Mouse (Mus musculus) lung, embryonic 15.5 days (tissue): ENCODE results near the gene Rpl11. TPM values are rescaled to one million over a fixed set of nuclear protein-coding genes. Genes with fewer than 3 reads are reported as not detected.

Source experiments
- ATAC-seq: fragments of 200-750 bp; cut with Nextera tagmentation; 2 replicates; pipeline ENCODE4 v1.8.0; 2017; ENCODE audit warnings: moderate number of reproducible peaks, borderline replicate concordance; ENCODE audit not compliant: low FRiP score, low TSS enrichment; ENCODE audit errors: extremely low read depth
- H3K27ac ChIP-seq: fragments of 300-500 bp; sonication (generic); 2 replicates; pipeline ENCODE4 v1.5.1; 2015; ENCODE audit warnings: moderate library complexity, mild to moderate bottlenecking, inconsistent platforms
- H3K27me3 ChIP-seq: fragments of 300-500 bp; sonication (generic); 2 replicates; pipeline ENCODE4 v1.6.1; 2015; ENCODE audit warnings: inconsistent platforms
- H3K36me3 ChIP-seq: fragments of 300-500 bp; sonication (generic); 2 replicates; pipeline ENCODE4 v1.6.1; 2015; ENCODE audit warnings: inconsistent platforms
- H3K4me1 ChIP-seq: fragments of 300-500 bp; sonication (generic); 2 replicates; pipeline ENCODE4 v1.6.1; 2015; ENCODE audit warnings: inconsistent platforms
- H3K4me2 ChIP-seq: fragments of 300-500 bp; sonication (generic); 2 replicates; pipeline ENCODE4 v1.6.1; 2015; ENCODE audit warnings: inconsistent platforms, mild to moderate bottlenecking, moderate library complexity
- H3K4me3 ChIP-seq: fragments of 300-500 bp; sonication (generic); 2 replicates; pipeline ENCODE4 v1.5.1; 2015; ENCODE audit warnings: mild to moderate bottlenecking, inconsistent platforms
- H3K9ac ChIP-seq: fragments of 300-500 bp; sonication (generic); 2 replicates; pipeline ENCODE4 v1.6.1; 2015; ENCODE audit warnings: inconsistent platforms
- H3K9me3 ChIP-seq: fragments of 300-500 bp; sonication (generic); 2 replicates; pipeline ENCODE4 v1.6.1; 2016; ENCODE audit warnings: inconsistent platforms
- WGBS: fragments of 180-500 bp; shearing (Covaris S2); methylation state at CpG from one replicate; pipeline ENCODE4 v1.1.7; 2015; 5-methylcytosine and 5-hydroxymethylcytosine counted together
- polyA plus RNA-seq: library from polyadenylated mRNA; unstranded; fragments of >200 nt; fragmentation: Nextera tagmentation; extraction: Ambion mirVana; gene quantifications from 2 replicates; pipeline ENCODE4 v1.2.1, GENCODE M21; 2015

The Rpl11 gene
- polyA plus RNA-seq, 1 experiment from 2014 or later, result 476 TPM

DNA sequence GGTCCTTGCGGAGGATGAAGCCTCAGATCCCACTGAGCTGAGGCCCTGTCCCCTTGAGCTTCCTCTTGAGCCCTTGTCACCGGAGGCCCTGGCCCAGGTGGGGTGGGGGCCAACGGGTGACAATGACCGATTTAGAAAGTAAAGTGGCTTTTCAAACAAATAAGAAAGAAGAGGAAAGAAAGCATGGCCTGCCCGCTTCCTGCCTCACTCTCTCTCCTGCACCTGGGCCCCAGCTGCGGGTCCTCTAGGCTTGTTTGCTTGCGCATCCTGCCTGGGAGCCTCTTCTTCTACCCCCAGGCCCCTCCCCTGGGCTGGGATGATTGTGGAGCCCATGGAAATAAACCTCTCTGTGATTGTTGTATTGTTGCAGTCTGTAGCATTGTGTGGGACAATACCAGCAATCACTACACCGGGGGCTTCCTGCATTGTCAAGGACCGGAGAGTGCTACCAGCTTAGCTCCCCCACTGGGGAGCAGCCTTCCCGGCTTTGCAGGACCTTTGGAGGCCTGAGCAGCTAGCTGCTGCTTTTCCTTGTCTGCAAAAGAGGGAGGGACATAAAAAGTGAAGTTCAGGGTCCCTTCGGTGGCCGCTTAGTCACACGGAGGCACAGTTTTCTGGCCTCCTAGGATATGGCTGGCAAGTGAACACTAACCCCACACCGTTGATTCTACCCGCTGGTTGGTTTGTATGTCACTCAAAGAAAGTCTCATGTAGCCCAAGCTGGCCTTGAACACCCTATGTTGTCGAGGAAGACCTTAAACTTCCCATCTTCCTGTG is 35.9 kb upstream of the Rpl11 start:
- H3K4me1 ChIP-seq, result no peaks in the 10 kb centered on the region
- H3K9me3 ChIP-seq, result no peaks in the 10 kb centered on the region
- H3K27me3 ChIP-seq, result no peaks in the 10 kb centered on the region
- peak overlapping the region; percentile 57 for H3K27ac ChIP-seq
- H3K4me2 ChIP-seq, result no peak overlapping the region
- 42% methylated on average over 16 of the region's 16 CpGs for WGBS
- no peaks in the 10 kb centered on the region for H3K36me3 ChIP-seq
- H3K4me3 ChIP-seq, result no peak overlapping the region
- peak; percentile 43; the same call in 1 of the 2 replicates for ATAC-seq
- no peak overlapping the region for H3K9ac ChIP-seq

- no peaks in the 10 kb centered on the region for H3K36me3 ChIP-seq
- H3K27me3 ChIP-seq, result no peaks in the 10 kb centered on the region
- no peaks in the 10 kb centered on the region for H3K9me3 ChIP-seq
- 58% methylated on average over 5 of the region's 5 CpGs for WGBS
- no peak overlapping the region for H3K4me2 ChIP-seq
- H3K4me3 ChIP-seq, result no peak overlapping the region
- H3K4me1 ChIP-seq, result no peaks in the 10 kb centered on the region
- H3K9ac ChIP-seq, result no peak overlapping the region
- no peak overlapping the region for H3K27ac ChIP-seq
- no peak for ATAC-seq
These were observed 35.1 kb upstream of the Rpl11 start for GRCm38 (mm10) chr4:136088364-136088763.

DNA sequence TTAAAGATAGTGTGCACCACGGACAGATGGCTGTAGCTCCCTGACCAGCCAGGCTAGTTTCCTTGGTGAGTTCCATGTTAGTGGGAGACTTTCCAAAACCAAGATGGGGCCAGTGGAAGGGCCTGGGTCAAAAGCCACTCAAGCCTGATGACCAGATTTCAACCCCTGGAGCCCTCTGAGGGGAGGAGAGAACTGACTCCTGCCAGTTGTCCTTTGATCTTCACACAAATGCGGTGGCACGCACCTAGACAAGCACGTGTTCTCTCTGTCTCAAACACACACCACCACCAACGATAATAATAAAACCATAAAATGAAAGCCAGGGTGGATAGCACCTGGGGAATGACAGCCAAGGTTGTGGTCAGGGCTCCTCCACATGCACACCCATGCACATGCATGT is 34.0 kb upstream of the Rpl11 start:
- no peak overlapping the region for H3K27ac ChIP-seq
- 82% methylated on average over 5 of the region's 5 CpGs for WGBS
- no peak overlapping the region for H3K9ac ChIP-seq
- H3K4me1 ChIP-seq, result no peaks in the 10 kb centered on the region; the same call in 1 of the 2 replicates
- no peak overlapping the region for H3K4me2 ChIP-seq
- ATAC-seq, result no peak
- no peak overlapping the region for H3K4me3 ChIP-seq
- no peaks in the 10 kb centered on the region for H3K9me3 ChIP-seq
- no peaks in the 10 kb centered on the region for H3K36me3 ChIP-seq
- H3K27me3 ChIP-seq, result peaks cover under 1% of the 10 kb centered on the region; the same call in 1 of the 2 replicates

- Histone ChIP-seq H3K27me3 (peaks cover 18% of the 10 kb centered on the region), H3K9me3 (no peaks in the 10 kb centered on the region), H3K36me3 (no peaks in the 10 kb centered on the region), H3K27ac (no peak overlapping the region), H3K9ac (no peak overlapping the region), H3K4me3 (no peak overlapping the region), H3K4me1 (peaks cover 9% of the 10 kb centered on the region), H3K4me2 (no peak overlapping the region)
- 93% methylated on average over 11 of the region's 11 CpGs for WGBS
- ATAC-seq, result no peak
These were observed 31.6 kb upstream of the Rpl11 start for GRCm38 (mm10) chr4:136084840-136085239.

DNA sequence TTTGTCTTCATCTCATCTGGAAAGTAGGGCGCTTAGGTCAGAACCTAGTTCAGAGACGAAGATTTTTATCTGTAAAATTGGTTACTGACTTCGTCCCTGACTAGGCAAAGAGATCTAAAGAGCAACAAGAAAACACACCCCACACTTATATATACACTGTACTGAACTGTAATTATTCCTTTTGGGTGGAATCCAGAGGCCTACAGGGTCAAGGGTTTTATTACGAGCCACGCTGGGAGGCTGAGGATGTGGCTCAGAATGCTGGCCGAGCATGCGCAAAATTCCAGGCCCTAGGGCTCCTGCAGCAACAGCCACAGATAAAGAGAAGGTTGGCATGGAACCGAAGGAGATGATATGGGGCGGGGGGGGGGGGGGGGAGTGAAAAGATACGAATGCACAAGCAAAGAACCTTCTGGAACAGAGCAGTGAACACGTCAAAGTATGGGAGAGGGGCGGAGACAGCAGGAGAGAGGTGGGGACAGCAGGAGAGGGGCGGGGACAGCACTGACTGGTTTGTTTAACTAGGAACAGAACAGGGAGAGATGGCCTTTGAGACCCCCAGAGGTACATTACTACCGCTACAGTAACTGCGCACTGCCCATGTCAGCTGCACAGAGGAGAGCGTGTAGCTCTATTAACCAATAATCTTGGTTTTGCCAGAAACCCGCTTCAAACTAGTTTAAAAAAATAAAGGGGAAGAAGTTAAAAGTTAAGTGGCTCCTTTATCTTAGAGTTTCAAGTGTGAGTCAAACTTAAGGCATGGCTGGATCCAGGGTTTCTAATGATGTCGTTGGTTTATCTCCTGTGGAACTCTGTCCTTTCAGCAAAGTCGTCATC is 30.3 kb upstream of the Rpl11 start:
- H3K9me3 ChIP-seq, result no peaks in the 10 kb centered on the region
- no peak for ATAC-seq
- H3K27ac ChIP-seq, result no peak overlapping the region
- H3K4me2 ChIP-seq, result no peak overlapping the region
- no peak overlapping the region for H3K4me3 ChIP-seq
- no peaks in the 10 kb centered on the region for H3K36me3 ChIP-seq
- 56% methylated on average over 19 of the region's 19 CpGs for WGBS
- peaks cover 12% of the 10 kb centered on the region for H3K4me1 ChIP-seq
- H3K9ac ChIP-seq, result no peak overlapping the region
- H3K27me3 ChIP-seq, result peaks cover 18% of the 10 kb centered on the region

- 4% methylated on average over 28 of the region's 28 CpGs for WGBS
- peak overlapping the region; percentile 29; the same call in 1 of the 2 replicates for H3K9ac ChIP-seq
- no peak for ATAC-seq
These were observed 28.5 kb upstream of the Rpl11 start for GRCm38 (mm10) chr4:136081729-136082128.

DNA sequence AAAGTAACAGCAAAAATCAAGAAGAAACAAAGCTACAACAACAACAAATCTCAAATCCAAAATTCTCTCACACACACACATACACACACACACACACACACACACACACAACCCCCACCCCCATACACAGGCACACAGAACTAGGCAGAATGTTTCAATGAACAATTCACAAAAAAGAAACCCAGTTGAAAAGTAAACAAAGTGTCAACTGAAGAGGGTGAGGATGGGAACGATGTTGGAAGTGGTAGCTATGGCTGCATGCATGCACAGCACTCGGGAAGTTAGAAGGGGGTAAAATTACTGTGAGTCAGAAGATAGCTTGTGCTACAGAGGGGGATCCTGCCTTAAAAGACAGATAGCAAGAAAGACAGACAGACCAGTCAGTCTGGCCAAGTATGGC is 25.4 kb upstream of the Rpl11 start:
- H3K9ac ChIP-seq, result no peak overlapping the region
- H3K4me2 ChIP-seq, result no peak overlapping the region
- H3K4me1 ChIP-seq, result peaks cover 12% of the 10 kb centered on the region
- H3K4me3 ChIP-seq, result no peak overlapping the region
- H3K9me3 ChIP-seq, result no peaks in the 10 kb centered on the region
- ATAC-seq, result no peak
- peak overlapping the region; percentile 39; the same call in 1 of the 2 replicates for H3K27ac ChIP-seq
- 5% methylated on average over 2 of the region's 2 CpGs for WGBS
- peaks cover 18% of the 10 kb centered on the region for H3K27me3 ChIP-seq
- no peaks in the 10 kb centered on the region for H3K36me3 ChIP-seq

More at GRCm38 (mm10) chr4:136081729-136082128, 28.5 kb upstream of the Rpl11 start:
- Histone ChIP-seq H3K36me3 (no peaks in the 10 kb centered on the region), H3K27ac (no peak overlapping the region), H3K4me1 (peaks cover 12% of the 10 kb centered on the region), H3K4me3 (peak overlapping the region; percentile 28), H3K27me3 (peaks cover 18% of the 10 kb centered on the region), H3K4me2 (peak overlapping the region; percentile 64), H3K9me3 (no peaks in the 10 kb centered on the region)

DNA sequence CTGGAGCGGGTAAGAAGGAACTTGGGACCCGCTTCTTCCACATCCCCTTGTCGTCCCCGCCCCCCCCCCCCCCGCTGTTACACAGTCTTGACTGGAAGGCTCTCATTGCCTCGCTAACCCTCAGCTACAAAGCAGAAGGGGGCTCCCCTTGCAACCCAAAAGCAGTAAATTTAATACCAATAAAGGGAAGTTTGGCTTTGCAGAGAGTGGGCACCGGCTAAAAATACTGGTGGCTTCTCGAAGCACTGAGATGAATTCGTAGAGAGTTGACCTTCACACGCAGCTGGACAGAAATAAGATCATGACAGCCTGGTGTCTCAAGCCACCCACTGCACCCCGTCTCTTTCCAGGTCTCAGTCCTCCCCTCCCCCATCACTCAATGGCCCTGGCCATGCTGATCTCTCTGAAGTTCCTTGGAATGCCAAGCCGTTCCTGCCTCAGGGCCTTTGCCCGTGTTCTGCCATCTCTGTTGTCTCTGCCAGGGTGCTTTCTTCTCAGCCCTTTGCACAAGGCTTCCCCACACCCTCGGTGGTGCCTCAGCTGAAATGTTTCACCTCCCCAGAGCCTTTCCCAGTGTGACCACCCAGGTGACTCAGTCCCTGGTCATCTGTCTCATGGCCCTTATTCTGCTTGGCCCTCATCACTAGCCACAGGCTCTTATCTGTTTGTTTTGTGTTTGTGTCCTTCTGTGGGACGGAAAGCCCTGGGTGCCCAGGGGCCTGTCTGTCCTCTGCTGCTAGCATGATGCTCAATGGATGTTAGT is 23.7 kb upstream of the Rpl11 start:
- Histone ChIP-seq H3K9ac (no peak overlapping the region), H3K27me3 (peaks cover 14% of the 10 kb centered on the region), H3K27ac (no peak overlapping the region), H3K4me1 (peaks cover 9% of the 10 kb centered on the region), H3K4me3 (no peak overlapping the region), H3K36me3 (no peaks in the 10 kb centered on the region), H3K9me3 (no peaks in the 10 kb centered on the region), H3K4me2 (no peak overlapping the region)
- 61% methylated on average over 13 of the region's 15 CpGs for WGBS
- ATAC-seq, result no peak

- no peak overlapping the region for H3K27ac ChIP-seq
- WGBS, result 4% methylated on average over 15 of the region's 15 CpGs
- peaks cover 16% of the 10 kb centered on the region for H3K4me1 ChIP-seq
- ATAC-seq, result peak; percentile 46
- H3K9ac ChIP-seq, result no peak overlapping the region
- peak overlapping the region; percentile 2; the same call in 1 of the 2 replicates for H3K4me3 ChIP-seq
- H3K9me3 ChIP-seq, result no peaks in the 10 kb centered on the region
- no peaks in the 10 kb centered on the region for H3K36me3 ChIP-seq
- peak overlapping the region; percentile 39 for H3K4me2 ChIP-seq
- no peaks in the 10 kb centered on the region for H3K27me3 ChIP-seq
These were observed 18.0 kb upstream of the Rpl11 start for GRCm38 (mm10) chr4:136071178-136071714.

DNA sequence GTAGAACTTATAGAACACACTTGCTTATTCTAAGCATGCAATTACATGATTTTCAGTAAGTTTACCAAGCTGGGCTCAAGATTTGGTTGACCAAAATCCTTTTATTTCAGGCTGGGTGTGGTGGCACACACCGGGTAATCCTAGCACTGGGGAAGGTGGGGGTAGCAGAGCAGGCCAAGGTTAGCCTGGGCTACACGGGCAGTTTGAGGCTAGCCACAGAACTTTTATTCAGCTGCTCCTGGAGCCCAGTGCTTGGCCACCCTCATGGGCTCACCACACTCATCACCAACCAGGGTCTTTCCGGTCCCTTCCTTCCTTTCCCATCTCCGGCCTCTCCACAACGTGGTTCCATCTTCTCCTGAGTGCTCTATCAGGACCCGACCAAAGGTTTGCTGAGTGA is 17.4 kb upstream of the Rpl11 start:
- peak; percentile 50 for ATAC-seq
- WGBS, result 48% methylated on average over 6 of the region's 6 CpGs

GRCm38 (mm10) chr4:136069954-136070353 is 16.7 kb upstream of the Rpl11 start:
- Histone ChIP-seq H3K27me3 (no peaks in the 10 kb centered on the region), H3K9ac (0 out of 2 replicates have a peak overlapping the region, but pooled peaks have one; percentile 20), H3K36me3 (no peaks in the 10 kb centered on the region), H3K9me3 (no peaks in the 10 kb centered on the region), H3K4me3 (no peak overlapping the region), H3K4me2 (no peak overlapping the region), H3K4me1 (peaks cover 16% of the 10 kb centered on the region), H3K27ac (0 out of 2 replicates have a peak overlapping the region, but pooled peaks have one; percentile 22)
- WGBS, result 2% methylated on average over 18 of the region's 18 CpGs
- ATAC-seq, result peak; percentile 80

More for the DNA sequence above, 17.4 kb upstream of the Rpl11 start:
- Histone ChIP-seq H3K4me2 (no peak overlapping the region), H3K4me3 (no peak overlapping the region), H3K27me3 (no peaks in the 10 kb centered on the region), H3K27ac (no peak overlapping the region), H3K36me3 (no peaks in the 10 kb centered on the region), H3K9me3 (no peaks in the 10 kb centered on the region), H3K9ac (no peak overlapping the region), H3K4me1 (peaks cover 16% of the 10 kb centered on the region)
